Mouse (Mus musculus) hindbrain, postnatal 0 days (tissue): ENCODE measurements at regions not wholly inside any gene's neighbourhood (a gene's known extent, or its start where the extent isn't known, plus 50 kb on each side); places are given as distances from the start of the nearest gene placed in this dataset.

Experiments used
- ATAC-seq: fragments of 200-750 bp; cut with Nextera tagmentation; 2 replicates; pipeline ENCODE4 v1.8.0; 2017; ENCODE audit warnings: mild to moderate bottlenecking, moderate TSS enrichment, moderate library complexity
- DNase-seq: peaks from one replicate; pipeline ENCODE4 v3.0.0-alpha.2; 2015; ENCODE audit warnings: low spot score
- H3K27ac ChIP-seq: fragments of 300-500 bp; sonication (generic); 2 replicates; pipeline ENCODE4 v1.5.1; 2014; ENCODE audit warnings: mild to moderate bottlenecking
- H3K27me3 ChIP-seq: fragments of 300-500 bp; sonication (generic); 2 replicates; pipeline ENCODE4 v1.6.1; 2014; ENCODE audit warnings: low read length, mixed read lengths; ENCODE audit not compliant: insufficient read depth
- H3K36me3 ChIP-seq: fragments of 300-500 bp; sonication (generic); 2 replicates; pipeline ENCODE4 v1.6.1; 2014; ENCODE audit warnings: low read length, mixed read lengths; ENCODE audit not compliant: insufficient read depth
- H3K4me1 ChIP-seq: fragments of 300-500 bp; sonication (generic); 2 replicates; pipeline ENCODE4 v1.6.1; 2014; ENCODE audit warnings: antibody characterized with exemption, low read length, mixed read lengths; ENCODE audit not compliant: insufficient read depth
- H3K4me2 ChIP-seq: fragments of 300-500 bp; sonication (generic); 2 replicates; pipeline ENCODE4 v1.6.1; 2014; ENCODE audit warnings: low read depth, mild to moderate bottlenecking, low read length, moderate library complexity, mixed read lengths
- H3K4me3 ChIP-seq: fragments of 300-500 bp; sonication (generic); 2 replicates; pipeline ENCODE4 v1.5.1; 2014; ENCODE audit warnings: low read length
- H3K9ac ChIP-seq: fragments of 300-500 bp; sonication (generic); replicated peaks from 2 replicates; pipeline ENCODE4 v1.6.1; 2014; ENCODE audit warnings: mild to moderate bottlenecking, low read length, moderate library complexity, mixed read lengths
- H3K9me3 ChIP-seq: fragments of 300-500 bp; sonication (generic); 2 replicates; pipeline ENCODE4 v1.6.1; 2016; ENCODE audit warnings: low read length, mixed read lengths
- CTCF ChIP-seq: IDR thresholded peaks from 2 replicates; pipeline ENCODE4 v1.5.1; 2016; ENCODE audit warnings: antibody characterized with exemption, control low read depth, low read depth
- WGBS: fragments of 180-500 bp; shearing (Covaris S2); extraction: QIAGEN DNeasy Blood & Tissue Kit; methylation state at CpG from one replicate; pipeline ENCODE4 v1.1.7; 2014; 5-methylcytosine and 5-hydroxymethylcytosine counted together

DNA sequence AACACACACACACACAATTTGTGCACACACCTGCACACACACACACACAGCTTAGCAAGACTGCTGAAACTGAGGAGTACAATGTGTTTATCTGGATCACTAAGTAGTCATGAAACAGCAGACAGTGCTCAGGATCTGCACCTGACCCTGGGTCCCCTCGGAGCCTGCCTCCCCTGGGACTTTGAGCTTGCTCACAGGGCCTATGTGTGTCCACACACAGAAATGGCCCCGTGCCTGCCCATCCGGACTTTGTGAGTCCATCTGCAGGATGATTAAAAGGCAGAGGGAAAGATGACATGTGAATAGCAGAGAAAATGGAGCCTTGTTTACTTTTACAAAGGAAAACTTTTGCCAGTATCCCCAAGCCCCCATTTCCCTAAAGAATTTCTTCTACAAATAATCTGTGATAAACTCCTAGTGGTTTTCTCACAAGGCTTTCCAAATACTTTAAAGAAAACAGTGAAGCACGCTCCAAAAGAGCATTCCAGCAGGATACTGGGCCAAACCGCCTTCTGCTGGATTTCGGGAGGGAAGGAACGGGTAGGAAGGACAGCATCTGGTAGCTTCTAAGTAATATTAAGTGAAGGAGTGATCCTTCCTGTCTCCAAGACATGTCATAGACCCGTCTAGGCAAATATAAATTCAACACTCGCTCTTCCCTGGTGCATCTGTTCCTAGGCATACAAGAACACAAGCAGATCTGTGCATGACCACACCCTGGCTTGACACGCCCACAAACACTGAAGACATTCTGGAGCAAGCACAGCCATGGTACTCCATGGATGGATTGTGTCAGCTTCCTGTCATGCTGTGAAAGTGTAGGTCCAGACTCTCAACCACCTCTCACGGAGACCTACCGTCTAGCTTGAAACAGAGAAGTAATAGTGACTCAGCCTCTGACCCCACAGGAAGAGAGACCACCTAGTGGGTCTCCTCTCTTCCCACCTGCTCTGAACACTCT is 52.1 kb upstream of the Zfp637 start:
- Histone ChIP-seq H3K36me3 (no peaks in the 10 kb centered on the region), H3K4me1 (no peaks in the 10 kb centered on the region), H3K4me2 (no peak overlapping the region), H3K4me3 (no peak overlapping the region), H3K27me3 (no peaks in the 10 kb centered on the region), H3K9ac (no peak overlapping the region), H3K27ac (no peak overlapping the region), H3K9me3 (no peaks in the 10 kb centered on the region; the same call in 1 of the 2 replicates)
- 79% methylated on average over 12 of the region's 12 CpGs for WGBS
- ATAC-seq (no peak), DNase-seq (no peak)
- TF ChIP-seq CTCF = no peak

GRCm38 (mm10) chr6:117790581-117790980 is 50.4 kb upstream of the Zfp637 start:
- Histone ChIP-seq H3K4me2 (no peak overlapping the region), H3K4me1 (no peaks in the 10 kb centered on the region), H3K4me3 (no peak overlapping the region), H3K27ac (no peak overlapping the region), H3K36me3 (no peaks in the 10 kb centered on the region), H3K9me3 (no peaks in the 10 kb centered on the region), H3K9ac (no peak overlapping the region), H3K27me3 (no peaks in the 10 kb centered on the region)
- DNase-seq = no peak
- WGBS = 86% methylated on average over 6 of the region's 6 CpGs
- no peak for ATAC-seq
- no peak for TF ChIP-seq CTCF
